Mouse (Mus musculus) CD4-positive, CD25-positive, alpha-beta regulatory T cell, adult 2 months (primary cell): ENCODE measurements around the gene Ltbp4.

ENCODE experiments used
- DNase-seq: peaks from one replicate; pipeline ENCODE4 v3.0.0-alpha.2; 2012; ENCODE audit warnings: low read depth, low spot score

Gene Ltbp4

DNA sequence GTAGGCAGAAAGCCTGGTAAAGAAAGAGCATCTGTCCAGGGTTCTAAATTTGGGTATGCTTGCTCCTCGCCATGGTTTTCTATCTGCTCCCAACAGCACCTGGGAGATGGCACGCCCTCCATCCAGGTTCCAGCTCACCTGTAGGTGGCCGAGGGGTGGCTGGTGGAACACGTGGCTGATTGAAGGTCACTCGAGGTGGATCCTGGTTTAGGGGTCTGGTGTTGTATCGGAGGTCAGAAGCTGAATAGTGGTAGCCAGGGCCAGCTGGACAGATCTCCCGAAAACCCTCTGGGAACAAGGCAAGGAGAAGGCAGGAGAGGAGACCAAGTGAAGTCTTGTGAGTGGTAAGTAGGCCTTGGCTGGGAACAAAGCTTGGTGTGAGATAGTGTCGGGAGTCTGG lies 10.0 kb downstream of the Ltbp4 start:
- DNase-seq: no peak

DNA sequence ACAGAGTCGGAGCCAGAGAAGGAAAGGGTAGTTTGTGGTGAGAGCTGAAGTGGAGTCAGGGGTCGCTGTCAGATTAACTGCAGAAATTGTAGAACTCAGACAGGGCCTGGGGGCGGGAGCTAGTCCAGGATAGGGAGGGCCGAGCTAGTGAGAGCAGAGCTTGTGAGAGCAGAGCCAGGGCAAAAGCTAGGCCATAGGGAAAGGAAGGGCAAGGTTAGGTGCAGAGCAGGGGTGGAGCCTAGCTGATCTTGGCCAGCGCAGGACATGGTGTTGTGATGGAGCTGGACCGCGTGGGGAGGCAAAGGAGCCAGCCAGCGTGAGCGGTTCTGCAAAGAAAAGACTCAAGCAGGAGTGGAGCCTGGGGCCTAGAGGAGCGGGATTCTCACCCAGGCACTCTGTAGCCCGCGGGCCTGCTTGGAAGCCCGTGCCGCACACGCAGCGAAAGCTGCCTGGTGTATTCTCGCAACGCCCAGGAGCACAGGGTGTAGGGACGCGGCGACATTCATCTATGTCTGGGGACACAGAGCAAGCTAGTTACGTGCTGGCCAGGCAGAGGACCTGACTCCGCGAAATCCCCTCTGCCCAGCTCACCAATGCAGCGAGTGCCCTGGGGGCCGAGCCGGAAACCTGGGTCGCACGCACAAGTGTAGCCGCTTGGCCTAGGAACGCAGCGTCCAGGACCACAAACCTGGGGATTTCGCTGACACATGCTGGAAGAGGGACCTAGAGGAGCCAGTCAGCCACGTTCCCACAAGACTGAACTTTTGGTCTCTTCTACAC lies 11.2 kb downstream of the Ltbp4 start:
- no peak for DNase-seq

DNA sequence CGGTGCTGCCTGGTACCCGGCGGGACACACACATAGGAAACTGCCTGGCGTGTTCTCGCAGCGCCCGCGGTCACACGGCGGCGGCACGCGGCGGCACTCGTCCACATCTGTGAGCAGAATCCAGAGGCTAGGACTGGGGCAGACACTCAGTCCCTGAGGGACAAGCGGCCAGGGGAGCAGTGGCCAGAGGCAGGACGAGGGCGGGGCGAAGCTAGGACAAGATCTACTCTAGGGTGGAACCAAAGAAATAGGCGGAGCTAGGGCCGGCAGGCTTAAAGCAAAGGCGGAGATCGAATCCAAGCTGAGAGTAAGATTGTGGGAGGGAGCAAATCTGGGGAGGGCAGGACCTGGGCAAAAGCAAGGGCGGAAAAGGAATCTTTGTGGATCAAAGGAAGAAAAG lies 11.8 kb downstream of the Ltbp4 start:
- DNase-seq: peak; percentile 41

DNA sequence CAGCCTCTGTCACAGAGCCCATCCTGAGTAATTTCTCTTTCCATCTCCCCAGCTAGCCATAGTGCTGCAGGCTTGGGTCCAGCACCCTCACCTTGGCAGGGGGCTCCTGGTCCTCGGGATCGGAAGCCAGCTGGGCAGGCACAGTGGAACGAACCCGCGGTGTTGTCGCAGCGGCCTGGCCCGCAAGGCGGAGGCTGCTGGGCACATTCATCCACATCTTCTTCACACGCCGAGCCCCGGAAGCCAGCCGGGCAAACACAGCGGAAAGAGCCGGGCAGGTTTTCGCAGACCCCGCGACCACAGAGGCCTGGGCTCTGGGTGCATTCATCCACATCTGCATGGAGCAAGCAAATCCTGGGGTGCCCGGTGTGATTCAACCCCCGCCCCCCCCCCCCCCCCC lies 12.6 kb downstream of the Ltbp4 start:
- no peak for DNase-seq

DNA sequence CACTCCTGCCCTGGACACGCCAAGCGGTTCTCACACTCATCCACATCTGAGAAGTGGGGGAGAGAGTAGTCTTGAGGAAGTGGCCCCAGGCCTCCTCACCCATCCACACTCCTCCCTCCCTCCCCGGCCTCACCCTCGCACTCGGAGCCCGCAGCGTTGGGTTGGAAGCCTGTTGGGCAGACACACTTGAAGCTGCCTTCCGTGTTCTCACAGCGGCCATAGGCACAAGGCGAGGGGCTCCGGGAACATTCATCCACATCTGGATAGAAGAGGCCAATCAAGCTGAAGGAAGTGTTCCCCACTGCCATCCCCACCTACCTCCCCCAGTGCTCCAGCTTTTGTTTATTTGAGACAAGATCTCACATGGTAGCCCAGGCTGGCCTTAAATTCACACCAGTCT lies 13.3 kb downstream of the Ltbp4 start:
- no peak for DNase-seq

DNA sequence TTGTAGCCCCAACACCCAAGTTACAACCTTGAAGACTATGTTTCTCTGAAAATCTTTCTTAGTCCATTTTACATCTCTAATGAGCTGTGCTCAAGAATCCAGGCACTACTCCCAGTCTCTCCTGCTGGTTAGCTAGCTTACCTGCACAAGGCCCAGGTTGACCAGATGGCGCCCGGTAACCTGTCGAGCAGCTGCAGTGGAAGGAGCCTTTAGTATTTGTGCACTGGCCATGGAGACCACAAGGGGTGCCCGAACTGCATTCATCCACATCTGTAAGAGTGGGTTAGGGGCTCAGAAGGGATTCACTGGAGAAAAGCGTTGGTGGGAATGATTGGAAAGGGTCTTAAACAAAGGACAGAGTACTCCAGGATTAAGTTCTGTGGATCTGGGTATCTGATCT lies 14.5 kb downstream of the Ltbp4 start:
- no peak for DNase-seq

DNA sequence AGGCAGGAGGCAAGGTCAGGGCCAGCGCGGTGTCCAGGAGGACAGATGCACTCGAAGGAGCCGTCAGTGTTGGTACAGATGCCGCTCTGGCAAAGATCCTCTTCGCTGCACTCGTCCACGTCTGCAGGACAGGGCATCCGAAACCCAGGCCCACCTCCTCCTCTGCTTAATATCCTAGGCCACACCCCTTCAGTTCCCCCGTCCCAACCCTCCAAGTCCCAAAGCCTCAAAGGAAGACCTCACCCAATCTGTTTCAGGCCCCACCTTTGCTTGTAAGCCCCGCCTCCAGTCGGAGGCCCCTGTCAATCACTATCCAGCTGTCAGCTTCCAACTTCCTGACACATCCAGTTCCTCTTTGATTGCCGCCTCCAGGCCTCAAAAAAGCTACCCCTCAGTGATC lies 15.2 kb downstream of the Ltbp4 start:
- DNase-seq: no peak

DNA sequence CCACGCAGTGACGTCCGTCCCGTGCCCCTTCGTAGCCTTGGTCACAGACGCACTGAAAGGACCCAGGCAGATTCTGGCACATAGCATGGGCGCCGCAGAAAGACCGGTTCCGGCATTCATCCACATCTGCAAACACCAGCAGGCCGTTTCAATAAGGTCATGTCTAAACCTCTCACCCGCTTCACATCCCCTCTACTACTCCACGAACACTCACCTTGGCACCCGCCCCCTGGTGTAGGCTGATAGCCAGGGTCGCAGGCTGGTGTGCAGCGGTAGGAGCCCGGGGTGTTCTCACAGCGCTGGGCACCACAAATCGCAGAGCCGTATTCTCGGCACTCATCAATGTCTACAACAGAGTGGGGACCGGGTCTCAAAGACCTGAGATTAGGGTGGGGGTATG lies 18.1 kb downstream of the Ltbp4 start:
- DNase-seq: no peak

DNA sequence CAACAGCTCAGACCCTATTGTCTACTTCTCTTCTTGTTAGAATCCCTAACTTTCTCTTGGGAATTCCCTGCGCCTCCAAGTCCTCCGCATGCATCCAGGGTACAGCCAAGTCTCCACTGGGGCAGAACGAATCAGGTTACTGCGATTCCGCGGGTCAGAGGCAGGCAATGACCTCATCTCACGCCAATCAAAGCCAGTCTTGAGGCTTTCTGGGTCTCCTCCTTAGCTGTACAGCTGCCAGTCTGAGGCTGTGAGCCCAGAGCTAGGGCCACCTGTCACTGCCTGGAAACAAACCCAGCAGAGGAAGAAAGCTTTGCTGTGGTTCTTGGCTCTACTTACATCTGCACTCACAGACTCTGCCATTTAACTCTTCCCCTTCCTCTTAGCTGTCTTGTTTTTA lies 21.5 kb downstream of the Ltbp4 start:
- DNase-seq: no peak

DNA sequence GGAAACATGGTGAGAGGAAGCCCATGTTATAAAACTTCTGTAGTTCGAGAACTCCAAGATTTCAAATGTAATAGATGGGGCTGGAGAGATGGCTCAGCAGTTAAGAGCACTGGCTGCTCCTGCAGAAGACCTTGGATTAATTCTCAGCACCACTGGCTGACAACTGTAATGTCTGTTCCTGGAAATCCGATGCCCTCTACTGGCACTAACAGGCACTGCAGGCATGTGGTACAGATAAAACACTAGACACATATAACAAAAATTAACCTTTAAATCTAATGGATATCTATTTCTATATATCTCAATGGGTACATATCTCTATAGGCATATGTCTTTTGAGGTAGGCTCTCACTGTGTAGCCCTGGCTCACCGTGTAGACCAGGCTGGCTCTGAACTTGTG lies 23.1 kb downstream of the Ltbp4 start:
- DNase-seq: no peak

DNA sequence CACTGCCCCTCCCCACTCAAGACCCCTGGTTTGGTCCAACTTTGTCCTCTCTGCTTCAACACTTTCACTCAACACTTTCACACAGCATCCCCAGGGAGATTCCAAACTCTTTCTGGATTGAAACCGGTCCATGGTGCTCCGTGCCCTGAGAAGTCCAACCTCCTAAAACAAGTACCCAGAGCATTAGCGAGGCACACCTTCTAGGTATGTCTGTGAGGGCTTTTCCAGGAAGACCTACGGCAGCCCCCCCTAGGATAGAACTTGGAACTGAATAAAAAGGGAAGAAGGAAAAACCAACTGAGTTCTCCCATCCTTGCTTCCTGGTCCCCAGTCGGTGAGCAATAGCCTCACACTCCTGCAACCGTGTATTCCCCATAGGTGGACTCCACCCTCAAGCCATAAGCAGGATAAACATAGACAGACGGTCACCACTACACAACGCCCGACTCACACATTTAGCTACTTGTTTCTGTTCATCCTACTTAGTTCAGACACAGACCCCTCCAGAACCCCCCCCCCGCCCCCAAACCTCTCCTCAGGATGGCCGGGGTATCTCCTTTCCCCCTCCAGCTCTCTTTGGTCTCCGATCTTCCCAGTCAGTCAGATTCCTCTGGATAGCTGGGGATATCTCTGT lies 25.7 kb downstream of the Ltbp4 start:
- no peak for DNase-seq

DNA sequence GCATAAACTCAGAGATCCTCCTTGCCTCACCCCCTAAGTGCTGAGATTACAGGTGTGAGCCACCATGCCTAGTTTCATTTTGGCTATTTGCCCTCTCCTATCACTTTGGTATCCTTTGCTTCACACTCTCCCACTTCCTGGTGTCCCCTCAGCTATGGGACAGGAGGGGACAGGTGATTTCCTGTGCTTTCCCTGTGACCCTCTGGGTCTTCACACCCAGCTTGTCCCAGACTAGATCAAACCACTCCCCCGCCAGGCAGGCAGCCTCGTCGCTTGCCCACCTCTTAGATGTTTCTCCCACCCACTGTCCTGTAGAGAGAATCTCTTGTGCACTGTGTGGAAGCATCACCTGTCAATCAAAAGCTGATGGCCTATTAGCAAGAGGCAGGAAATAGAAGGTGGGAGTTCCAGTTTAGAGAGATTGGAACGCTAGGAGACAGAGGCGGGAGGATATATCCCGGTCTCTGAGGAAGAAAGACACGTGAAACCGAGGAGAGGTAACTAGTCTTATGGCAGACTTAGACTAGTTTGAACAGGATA lies 26.4 kb downstream of the Ltbp4 start:
- no peak for DNase-seq

DNA sequence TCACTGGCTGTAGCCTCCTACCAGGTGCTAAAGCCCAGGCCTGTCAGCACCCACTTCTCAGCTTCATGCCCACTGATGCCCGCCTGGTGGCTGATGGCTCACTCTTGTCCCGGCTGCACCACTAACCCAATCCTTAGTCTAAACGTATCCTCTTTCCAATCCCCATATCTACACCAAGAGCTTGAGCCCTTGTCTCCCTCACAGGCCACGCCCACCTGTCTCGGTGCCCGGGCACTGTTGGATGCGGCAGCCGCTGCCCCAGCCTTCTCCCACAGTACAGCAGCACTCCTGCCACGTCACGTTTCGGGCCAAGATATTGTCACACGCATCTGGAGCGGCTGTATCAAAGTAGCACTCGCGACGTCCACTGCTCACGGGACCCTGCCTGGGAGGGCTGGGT lies 27.2 kb downstream of the Ltbp4 start:
- DNase-seq: peak; percentile 17

DNA sequence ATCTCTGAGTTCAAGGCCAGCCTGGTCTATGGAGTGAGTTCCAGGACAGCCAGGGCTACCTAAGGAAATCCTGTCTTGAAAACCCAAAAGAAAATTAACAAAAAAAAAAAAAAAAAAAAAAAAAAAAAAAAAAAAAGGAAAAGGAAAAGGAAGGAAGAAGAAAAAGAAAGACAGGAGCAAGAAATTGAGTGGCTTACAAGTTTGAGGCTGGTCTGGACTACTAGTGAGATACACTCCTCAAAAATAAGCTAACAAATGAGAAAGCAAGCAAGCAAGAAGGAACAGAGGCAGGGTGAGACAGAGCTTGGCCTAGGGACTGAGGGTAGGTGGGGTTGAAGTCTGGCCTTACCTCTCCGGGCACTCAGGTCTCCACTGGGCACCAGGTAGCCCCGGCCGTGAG lies 27.7 kb downstream of the Ltbp4 start:
- no peak for DNase-seq

DNA sequence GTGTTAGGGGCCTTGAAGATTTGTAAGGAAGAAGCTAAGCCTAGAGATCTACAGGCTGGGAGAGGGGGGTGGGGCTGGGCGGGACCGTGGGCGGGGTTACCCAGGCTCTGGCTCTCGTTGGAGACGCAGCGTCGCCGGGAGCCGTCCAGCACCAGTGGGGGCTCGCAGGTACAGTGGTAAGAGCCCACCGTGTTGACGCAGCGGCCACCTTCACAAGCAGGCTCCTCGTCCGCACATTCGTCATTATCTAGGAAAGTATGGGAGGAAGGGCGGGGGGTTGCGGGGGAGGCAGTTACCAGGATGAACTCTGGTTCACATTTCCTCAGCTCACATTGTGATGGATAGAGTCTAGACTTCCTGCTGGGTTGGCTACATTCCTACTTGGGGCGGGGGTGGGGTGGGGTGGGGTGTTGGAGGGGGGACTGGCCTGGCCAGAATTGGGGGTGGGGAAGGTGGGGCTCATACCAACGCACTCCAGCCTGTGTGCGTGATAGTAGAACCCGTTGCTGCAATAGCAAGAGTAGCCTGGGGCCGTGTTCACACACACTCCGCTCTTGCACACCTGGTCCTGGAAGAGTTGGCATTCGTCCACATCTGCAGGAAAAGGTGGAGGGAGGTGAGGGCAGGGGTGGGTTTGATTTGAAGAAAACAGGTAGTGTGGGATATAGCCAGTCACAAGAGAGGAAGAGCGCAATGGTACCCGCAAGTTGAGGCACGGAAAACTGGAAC lies 28.5 kb downstream of the Ltbp4 start:
- DNase-seq: peak; percentile 20

DNA sequence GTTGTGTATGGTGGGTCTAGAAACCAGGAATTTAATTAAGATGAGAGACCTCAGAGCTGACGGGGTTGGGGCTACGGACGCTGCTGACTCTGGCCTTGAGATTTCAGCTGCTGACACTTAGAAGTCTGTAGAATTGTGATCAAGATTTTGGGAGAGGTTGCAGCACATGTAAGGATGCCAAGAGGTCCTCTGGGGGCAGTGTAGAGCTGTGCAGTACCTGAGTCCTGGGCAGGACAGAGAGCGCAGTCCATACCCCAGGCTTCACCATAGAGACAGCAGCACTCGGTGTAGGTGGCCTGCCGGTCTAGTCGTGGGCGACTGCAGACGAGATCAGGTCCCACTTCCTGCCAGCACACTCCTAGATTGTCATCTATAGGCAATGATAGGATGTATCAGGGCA lies 29.9 kb downstream of the Ltbp4 start:
- DNase-seq: no peak

DNA sequence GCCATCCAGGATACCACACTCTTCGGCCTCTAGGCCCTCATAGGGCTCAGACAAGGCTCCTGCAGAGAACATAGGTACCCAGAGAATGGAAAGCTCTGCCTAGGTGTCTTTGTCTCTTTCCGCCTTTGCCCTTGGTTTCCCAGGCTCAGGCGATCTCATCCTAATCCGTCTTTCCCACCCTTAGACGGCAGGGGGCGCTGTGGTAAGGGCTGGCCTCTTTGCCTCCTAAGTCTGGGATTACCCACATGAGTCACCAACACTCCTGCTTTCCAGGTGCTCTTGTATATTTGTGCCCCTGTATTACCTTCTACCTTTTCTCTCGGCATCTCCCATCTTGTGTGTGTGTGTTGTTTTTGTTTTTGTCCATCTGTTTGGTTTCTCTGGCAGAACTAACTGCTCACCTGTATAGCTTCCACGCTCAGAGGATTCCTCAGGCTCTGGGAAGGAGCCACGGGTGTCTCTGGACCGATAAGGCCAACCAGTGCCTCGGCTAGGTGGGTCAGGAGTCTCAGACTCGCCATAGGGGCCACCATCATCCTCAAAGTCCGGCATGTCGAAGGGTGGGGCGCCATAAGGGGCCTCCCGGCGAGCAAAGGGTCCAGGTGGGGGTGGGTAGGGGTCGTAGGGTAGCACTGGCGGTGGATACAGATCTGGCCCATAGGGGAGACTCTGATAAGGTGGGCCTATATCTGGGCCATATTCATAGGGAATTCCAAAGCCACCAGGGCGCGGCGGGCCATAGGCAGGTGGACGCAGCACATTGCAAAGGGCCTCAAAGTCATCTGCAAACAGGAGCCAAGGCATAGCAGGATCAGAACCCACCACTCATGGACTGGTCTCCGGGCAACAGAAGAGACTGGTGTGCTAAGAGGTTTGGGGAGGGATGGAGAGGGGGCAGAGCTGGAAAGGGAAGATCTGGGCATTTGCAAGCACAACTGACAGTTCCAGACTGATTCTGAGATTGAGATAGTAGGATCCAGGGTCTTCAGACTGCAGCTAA lies 31.0 kb downstream of the Ltbp4 start:
- peak; percentile 52 for DNase-seq

DNA sequence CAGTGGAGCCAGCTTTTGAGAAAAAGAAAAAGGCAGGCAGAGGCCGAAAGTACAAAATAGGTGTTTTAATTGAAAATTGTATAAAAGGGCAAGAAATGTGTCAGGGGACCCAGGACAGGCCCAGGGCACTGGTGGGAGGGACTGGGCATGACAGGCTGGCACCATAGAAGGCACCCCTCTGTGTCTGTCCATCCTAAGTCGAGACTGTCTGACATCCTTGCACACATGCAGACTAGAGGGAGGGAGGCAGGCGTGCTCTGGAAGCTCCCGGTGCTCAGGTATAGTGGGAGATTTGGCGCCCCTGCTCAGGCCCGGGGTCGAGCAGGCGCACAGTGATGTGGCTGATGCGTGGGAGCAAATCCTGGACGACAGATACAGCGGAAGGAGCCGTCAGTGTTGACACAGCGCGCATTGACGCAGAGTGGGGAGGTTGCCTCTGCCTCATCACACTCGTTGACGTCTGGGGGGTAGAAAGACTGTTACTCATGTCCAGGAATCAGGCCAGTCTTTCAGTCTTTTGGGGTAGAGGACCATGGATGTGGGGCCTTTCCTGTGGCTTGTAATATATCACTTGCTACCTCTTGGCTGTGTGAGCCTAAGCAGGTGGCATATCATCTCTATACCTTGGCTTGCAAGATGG lies 32.3 kb downstream of the Ltbp4 start:
- DNase-seq: no peak

DNA sequence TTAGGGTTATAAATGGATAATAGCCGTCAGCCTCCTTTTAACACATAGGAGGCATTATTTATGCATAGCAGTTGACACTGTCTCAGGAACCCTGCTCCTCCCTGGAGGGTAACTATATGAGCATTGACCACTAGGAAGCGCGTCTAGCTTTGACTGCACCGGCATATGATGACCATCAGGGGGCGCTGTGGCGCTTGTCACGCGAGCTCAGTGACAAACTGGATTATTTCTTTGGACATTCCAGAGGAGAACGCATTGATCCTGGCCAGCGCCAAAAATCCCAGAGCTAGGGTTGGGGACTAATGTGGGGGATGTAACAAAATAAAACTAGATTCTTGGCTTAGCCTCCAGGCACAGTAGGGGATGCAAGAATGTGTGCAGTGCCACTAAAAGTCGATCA lies 35.3 kb downstream of the Ltbp4 start:
- DNase-seq: peak; percentile 80

DNA sequence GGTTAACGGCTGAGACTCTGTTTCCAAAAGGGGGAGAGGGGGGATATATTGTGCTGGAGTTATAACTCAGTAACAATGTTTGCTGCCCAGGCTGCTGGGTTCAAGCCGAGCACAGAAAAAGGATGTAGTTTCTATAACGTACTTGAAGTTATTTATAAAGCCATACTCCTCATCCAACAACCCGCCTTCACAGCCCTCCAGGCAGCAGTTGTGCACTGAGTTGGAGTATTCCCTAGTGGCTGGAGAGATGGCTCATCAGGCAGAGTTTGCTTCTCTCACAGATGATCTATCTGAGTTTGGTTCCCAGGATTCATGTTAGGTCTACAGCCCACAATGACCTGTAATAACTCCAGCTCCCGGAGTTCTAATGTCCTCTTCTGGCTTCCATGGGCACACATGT lies 36.7 kb downstream of the Ltbp4 start:
- DNase-seq: no peak

DNA sequence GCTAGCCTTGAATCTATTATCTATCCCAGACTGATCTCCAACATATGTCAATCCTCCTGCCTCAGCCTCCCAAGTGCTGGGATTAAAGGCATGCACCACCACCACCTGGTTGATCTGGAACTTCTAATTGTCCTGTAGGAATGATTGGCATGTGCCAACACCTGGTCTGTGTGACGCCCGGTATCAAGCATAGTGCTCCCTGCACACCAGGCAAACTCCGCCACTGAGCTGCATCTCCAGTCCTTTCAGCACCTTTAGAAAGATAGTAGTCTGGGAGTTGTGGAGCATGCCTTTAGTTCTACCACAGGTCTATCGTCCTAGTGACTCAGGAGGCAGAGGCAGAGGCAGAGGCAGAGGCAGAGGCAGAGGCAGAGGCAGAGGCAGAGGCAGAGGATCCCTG lies 37.1 kb downstream of the Ltbp4 start:
- no peak for DNase-seq
